Mouse (Mus musculus): ENCODE measurements around the gene Pcsk4. TPM values are rescaled to one million over a fixed set of nuclear protein-coding genes. Genes with fewer than 3 reads are reported as not detected.

Gene Pcsk4
- polyA plus RNA-seq, 1 experiment from 2014 or later: 8.5 TPM

DNA sequence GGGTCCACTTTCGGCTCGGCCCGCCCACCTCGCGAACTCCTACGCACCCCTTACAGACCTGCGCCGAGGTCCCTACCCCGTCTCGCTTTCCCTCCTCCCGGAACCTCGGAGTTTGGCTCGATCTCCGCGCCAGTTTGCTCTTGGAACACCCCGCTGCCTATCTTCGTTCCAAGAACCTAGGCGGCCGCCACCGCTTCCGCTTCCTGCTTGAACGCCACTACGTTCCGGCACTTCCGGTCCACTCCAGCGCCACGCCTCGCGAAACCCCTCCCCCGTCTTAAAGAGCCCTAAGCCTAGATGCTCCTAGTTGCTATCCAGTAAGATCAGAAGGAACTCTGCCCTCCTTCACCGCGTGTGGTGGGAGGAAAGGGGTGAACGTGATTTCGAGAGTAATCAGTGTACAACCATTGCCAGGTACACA, 8.9 kb downstream of the Pcsk4 start, which contains the start of gene 2310011J03Rik:
2310011J03Rik (minus strand) TSS at position 198 of the 421 bp plus-strand sequence.
- WGBS: under 1% methylated on average over 34 of the region's 34 CpGs
- peak within 1 kb of the TSS; percentile 78 for H3K4me3 ChIP-seq (ENCODE audit: low read length)
- peak within 1 kb of the TSS; percentile 75 for H3K9ac ChIP-seq (ENCODE audit: low read depth, low read length)
- H3K4me1 ChIP-seq (ENCODE audit: control insufficient read depth, insufficient read depth, low read depth, low read length): peaks cover 19% of the 10 kb centered on the region
- peak within 1 kb of the TSS; percentile 98 for H3K4me2 ChIP-seq (ENCODE audit: low read length)
- peak; percentile 65 for ATAC-seq
- no peaks in the 10 kb centered on the region for H3K27me3 ChIP-seq (replicated peaks; ENCODE audit: control insufficient read depth, insufficient read depth, low read length)
- peak within 1 kb of the TSS; percentile 75 for H3K27ac ChIP-seq (ENCODE audit: low read depth, low read length)
- peaks cover 24% of the 10 kb centered on the region for H3K36me3 ChIP-seq (ENCODE audit: control insufficient read depth, insufficient read depth, low read length)
- H3K9me3 ChIP-seq (ENCODE audit: control insufficient read depth, low read length): no peaks in the 10 kb centered on the region

DNA sequence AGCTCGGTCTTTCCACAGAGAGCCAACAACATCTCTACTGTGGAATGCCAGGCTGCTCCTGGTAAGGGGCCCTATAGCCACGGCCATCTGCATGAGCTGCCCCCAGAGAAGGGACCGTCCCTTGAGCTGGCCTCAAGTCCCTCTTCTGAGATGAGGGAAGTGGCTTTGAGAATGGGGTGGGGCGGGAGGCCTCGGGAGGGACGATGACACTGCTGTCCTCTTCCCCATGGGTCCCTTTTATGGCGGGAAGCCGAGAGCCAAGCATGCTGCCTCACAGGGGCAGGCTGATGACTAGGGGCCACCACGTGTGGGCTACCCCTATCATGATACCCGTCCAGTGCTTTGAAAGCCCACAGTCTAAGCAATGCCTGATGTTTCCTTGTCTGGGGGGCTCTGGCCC, 12.3 kb downstream of the Pcsk4 start:
- Histone ChIP-seq H3K27me3 (replicated peaks; ENCODE audit: control insufficient read depth, insufficient read depth, low read length) (no peaks in the 10 kb centered on the region), H3K4me3 (ENCODE audit: low read length) (no peak overlapping the region), H3K36me3 (ENCODE audit: control insufficient read depth, insufficient read depth, low read length) (peaks cover 56% of the 10 kb centered on the region), H3K9ac (ENCODE audit: low read depth, low read length) (no peak overlapping the region), H3K27ac (ENCODE audit: low read depth, low read length) (no peak overlapping the region), H3K4me1 (ENCODE audit: control insufficient read depth, insufficient read depth, low read depth, low read length) (peaks cover 13% of the 10 kb centered on the region), H3K4me2 (ENCODE audit: low read length) (no peak overlapping the region), H3K9me3 (ENCODE audit: control insufficient read depth, low read length) (no peaks in the 10 kb centered on the region)
- no peak for ATAC-seq
- WGBS: 53% methylated on average over 9 of the region's 10 CpGs

DNA sequence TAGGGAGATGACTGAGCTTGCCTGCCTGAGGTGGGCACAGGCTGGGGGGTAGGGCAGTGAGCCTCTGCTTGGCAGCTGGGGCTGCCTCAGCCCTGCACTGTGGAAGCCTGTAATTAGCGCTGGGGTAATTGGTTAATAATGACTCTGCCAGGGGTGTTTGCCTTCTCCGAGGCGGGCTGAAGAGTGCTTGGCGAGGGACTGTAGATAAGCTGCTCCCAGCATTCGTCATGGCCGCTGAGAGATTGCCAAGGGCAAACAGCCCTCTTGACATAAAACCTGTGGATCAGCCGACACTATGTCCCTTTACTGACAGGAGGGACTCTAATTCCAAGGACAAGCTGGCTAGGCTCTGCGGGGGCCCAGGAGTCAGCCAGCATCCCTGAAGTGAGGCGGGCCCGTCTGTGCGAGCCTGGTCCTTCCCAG, 12.9 kb downstream of the Pcsk4 start:
- H3K36me3 ChIP-seq (ENCODE audit: control insufficient read depth, insufficient read depth, low read length): peaks cover 63% of the 10 kb centered on the region
- no peaks in the 10 kb centered on the region for H3K9me3 ChIP-seq (ENCODE audit: control insufficient read depth, low read length)
- ATAC-seq: no peak
- no peak overlapping the region for H3K9ac ChIP-seq (ENCODE audit: low read depth, low read length)
- H3K4me3 ChIP-seq (ENCODE audit: low read length): no peak overlapping the region
- WGBS: 28% methylated on average over 11 of the region's 11 CpGs
- H3K27me3 ChIP-seq (replicated peaks; ENCODE audit: control insufficient read depth, insufficient read depth, low read length): no peaks in the 10 kb centered on the region
- H3K4me2 ChIP-seq (ENCODE audit: low read length): no peak overlapping the region
- peak overlapping the region; percentile 54 for H3K27ac ChIP-seq (ENCODE audit: low read depth, low read length)
- peaks cover 13% of the 10 kb centered on the region for H3K4me1 ChIP-seq (ENCODE audit: control insufficient read depth, insufficient read depth, low read depth, low read length)

DNA sequence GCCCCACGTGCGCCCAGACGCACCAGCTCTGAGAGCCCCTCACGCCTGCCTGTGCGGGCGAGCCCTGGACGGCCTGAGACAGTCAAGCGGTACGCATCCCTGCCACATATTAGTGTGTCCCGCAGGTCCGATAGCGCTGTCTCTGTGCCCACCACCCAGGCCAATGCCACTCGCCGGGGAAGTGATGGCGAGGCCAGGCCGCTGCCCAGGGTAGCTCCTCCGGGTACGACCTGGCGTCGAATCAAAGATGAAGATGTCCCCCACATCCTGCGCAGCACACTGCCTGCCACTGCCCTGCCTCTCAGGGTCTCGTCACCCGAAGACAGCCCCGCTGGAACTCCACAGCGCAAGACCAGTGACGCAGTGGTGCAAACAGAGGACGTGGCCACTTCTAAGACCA, 14.0 kb downstream of the Pcsk4 start:
- Histone ChIP-seq H3K4me1 (ENCODE audit: control insufficient read depth, insufficient read depth, low read depth, low read length) (peaks cover 13% of the 10 kb centered on the region), H3K9ac (ENCODE audit: low read depth, low read length) (no peak overlapping the region), H3K27me3 (replicated peaks; ENCODE audit: control insufficient read depth, insufficient read depth, low read length) (no peaks in the 10 kb centered on the region), H3K9me3 (ENCODE audit: control insufficient read depth, low read length) (no peaks in the 10 kb centered on the region), H3K36me3 (ENCODE audit: control insufficient read depth, insufficient read depth, low read length) (peaks cover 73% of the 10 kb centered on the region), H3K4me2 (ENCODE audit: low read length) (no peak overlapping the region), H3K27ac (ENCODE audit: low read depth, low read length) (no peak overlapping the region), H3K4me3 (ENCODE audit: low read length) (no peak overlapping the region)
- ATAC-seq: no peak
- WGBS: 55% methylated on average over 27 of the region's 27 CpGs

DNA sequence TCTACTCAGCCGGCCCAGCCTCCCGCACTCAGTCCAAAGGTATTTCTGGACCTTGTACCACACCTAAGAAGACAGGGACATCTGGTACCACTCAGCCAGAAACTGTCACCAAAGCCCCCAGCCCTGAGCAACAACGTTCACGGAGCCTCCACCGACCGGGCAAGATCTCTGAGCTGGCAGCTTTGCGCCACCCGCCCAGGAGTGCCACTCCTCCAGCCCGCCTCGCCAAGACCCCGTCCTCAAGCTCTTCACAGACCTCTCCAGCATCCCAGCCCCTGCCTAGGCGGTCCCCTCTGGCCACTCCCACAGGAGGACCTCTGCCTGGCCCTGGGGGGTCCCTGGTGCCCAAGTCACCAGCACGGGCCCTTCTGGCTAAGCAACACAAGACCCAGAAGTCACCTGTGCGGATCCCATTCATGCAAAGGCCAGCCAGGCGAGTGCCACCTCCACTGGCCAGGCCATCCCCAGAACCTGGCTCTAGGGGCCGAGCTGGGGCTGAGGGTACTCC, 14.8 kb downstream of the Pcsk4 start:
- Histone ChIP-seq H3K4me3 (ENCODE audit: low read length) (no peak overlapping the region), H3K4me2 (ENCODE audit: low read length) (no peak overlapping the region), H3K27ac (ENCODE audit: low read depth, low read length) (no peak overlapping the region), H3K9ac (ENCODE audit: low read depth, low read length) (no peak overlapping the region), H3K9me3 (ENCODE audit: control insufficient read depth, low read length) (no peaks in the 10 kb centered on the region), H3K36me3 (ENCODE audit: control insufficient read depth, insufficient read depth, low read length) (peaks cover 76% of the 10 kb centered on the region), H3K27me3 (replicated peaks; ENCODE audit: control insufficient read depth, insufficient read depth, low read length) (no peaks in the 10 kb centered on the region), H3K4me1 (ENCODE audit: control insufficient read depth, insufficient read depth, low read depth, low read length) (peaks cover 8% of the 10 kb centered on the region)
- no peak for ATAC-seq
- WGBS: 57% methylated on average over 16 of the region's 16 CpGs

DNA sequence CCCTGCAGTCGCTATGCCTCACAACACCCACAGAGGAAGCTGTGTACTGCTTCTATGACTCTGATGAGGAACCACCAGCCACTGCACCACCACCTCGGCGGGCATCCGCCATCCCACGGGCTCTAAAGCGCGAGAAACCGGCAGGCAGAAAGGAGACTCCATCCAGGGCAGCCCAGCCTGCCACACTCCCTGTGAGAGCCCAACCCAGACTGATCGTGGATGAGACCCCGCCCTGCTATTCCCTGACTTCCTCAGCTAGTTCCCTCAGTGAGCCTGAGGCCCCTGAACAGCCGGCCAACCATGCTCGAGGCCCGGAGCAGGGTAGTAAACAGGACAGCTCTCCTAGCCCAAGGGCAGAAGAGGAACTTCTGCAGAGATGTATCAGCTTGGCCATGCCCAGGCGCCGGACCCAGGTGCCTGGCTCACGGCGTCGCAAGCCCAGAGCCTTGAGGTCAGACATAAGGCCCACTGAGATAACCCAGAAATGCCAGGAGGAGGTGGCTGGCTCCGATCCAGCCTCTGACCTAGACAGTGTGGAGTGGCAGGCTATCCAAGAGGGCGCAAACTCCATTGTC, 15.6 kb downstream of the Pcsk4 start:
- Histone ChIP-seq H3K36me3 (ENCODE audit: control insufficient read depth, insufficient read depth, low read length) (peaks cover 84% of the 10 kb centered on the region), H3K27ac (ENCODE audit: low read depth, low read length) (no peak overlapping the region), H3K9ac (ENCODE audit: low read depth, low read length) (peak overlapping the region; percentile 11; the same call in 1 of the 2 replicates), H3K4me1 (ENCODE audit: control insufficient read depth, insufficient read depth, low read depth, low read length) (peaks cover 4% of the 10 kb centered on the region; the same call in 1 of the 2 replicates), H3K4me2 (ENCODE audit: low read length) (no peak overlapping the region), H3K9me3 (ENCODE audit: control insufficient read depth, low read length) (no peaks in the 10 kb centered on the region), H3K27me3 (replicated peaks; ENCODE audit: control insufficient read depth, insufficient read depth, low read length) (no peaks in the 10 kb centered on the region), H3K4me3 (ENCODE audit: low read length) (no peak overlapping the region)
- no peak for ATAC-seq
- 54% methylated on average over 20 of the region's 20 CpGs for WGBS

DNA sequence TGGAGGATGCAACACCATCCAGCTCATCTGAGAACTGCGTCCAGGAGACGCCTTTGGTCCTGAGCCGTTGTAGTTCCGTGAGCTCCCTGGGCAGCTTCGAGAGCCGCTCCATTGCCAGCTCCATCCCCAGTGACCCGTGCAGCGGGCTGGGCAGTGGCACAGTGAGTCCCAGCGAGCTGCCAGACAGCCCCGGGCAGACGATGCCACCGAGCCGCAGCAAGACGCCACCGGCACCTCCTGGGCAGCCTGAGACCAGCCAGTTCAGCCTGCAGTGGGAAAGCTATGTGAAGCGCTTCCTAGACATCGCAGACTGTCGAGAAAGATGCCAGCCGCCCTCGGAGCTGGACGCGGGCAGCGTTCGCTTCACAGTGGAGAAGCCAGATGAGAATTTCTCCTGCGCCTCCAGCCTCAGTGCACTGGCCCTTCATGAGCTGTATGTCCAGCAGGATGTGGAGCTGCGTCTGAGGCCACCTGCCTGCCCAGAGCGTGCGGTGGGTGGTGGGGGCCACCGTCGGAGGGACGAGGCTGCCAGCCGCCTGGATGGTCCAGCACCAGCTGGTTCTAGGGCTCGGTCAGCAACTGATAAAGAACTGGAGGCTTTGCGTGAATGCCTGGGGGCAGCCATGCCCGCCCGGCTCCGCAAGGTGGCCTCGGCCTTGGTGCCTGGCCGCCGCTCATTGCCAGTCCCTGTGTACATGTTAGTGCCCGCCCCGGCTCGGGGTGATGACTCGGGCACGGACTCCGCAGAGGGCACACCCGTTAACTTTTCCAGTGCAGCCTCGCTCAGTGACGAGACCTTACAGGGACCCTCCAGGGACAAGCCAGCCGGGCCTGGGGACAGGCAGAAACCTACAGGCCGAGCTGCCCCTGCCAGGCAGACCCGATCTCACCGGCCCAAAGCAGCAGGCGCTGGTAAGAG, 16.5 kb downstream of the Pcsk4 start:
- peaks cover 91% of the 10 kb centered on the region for H3K36me3 ChIP-seq (ENCODE audit: control insufficient read depth, insufficient read depth, low read length)
- WGBS: 69% methylated on average over 53 of the region's 54 CpGs
- no peak overlapping the region for H3K27ac ChIP-seq (ENCODE audit: low read depth, low read length)
- no peaks in the 10 kb centered on the region for H3K27me3 ChIP-seq (replicated peaks; ENCODE audit: control insufficient read depth, insufficient read depth, low read length)
- H3K9me3 ChIP-seq (ENCODE audit: control insufficient read depth, low read length): no peaks in the 10 kb centered on the region
- ATAC-seq: no peak
- H3K4me1 ChIP-seq (ENCODE audit: control insufficient read depth, insufficient read depth, low read depth, low read length): peaks cover 4% of the 10 kb centered on the region; the same call in 1 of the 2 replicates
- no peak overlapping the region; the same call in 1 of the 2 replicates for H3K4me3 ChIP-seq (ENCODE audit: low read length)
- H3K9ac ChIP-seq (ENCODE audit: low read depth, low read length): 0 out of 2 replicates have a peak overlapping the region, but pooled peaks have one; percentile 13
- H3K4me2 ChIP-seq (ENCODE audit: low read length): no peak overlapping the region

DNA sequence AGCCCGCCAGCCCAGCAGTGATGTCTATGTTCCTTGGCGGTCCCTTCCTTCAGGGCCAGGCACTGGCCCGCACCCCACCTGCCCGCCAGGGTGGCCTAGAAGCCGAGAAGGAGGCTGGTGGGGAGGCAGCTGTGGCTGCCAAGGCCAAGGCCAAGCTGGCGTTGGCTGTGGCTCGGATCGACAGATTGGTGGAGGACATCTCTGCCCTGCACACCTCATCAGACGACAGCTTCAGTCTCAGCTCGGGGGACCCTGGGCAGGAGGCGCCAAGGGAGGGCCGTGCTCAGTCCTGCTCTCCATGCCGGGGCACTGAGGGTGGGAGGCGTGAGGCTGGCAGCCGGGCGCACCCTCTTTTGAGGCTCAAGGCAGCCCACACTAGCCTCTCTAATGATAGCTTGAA, 17.7 kb downstream of the Pcsk4 start:
- ATAC-seq: no peak
- 80% methylated on average over 16 of the region's 16 CpGs for WGBS
- peaks cover 4% of the 10 kb centered on the region; the same call in 1 of the 2 replicates for H3K4me1 ChIP-seq (ENCODE audit: control insufficient read depth, insufficient read depth, low read depth, low read length)
- H3K4me2 ChIP-seq (ENCODE audit: low read length): no peak overlapping the region
- H3K4me3 ChIP-seq (ENCODE audit: low read length): no peak overlapping the region
- no peaks in the 10 kb centered on the region for H3K9me3 ChIP-seq (ENCODE audit: control insufficient read depth, low read length)
- no peaks in the 10 kb centered on the region for H3K27me3 ChIP-seq (replicated peaks; ENCODE audit: control insufficient read depth, insufficient read depth, low read length)
- no peak overlapping the region for H3K27ac ChIP-seq (ENCODE audit: low read depth, low read length)
- H3K36me3 ChIP-seq (ENCODE audit: control insufficient read depth, insufficient read depth, low read length): peaks cover 92% of the 10 kb centered on the region
- H3K9ac ChIP-seq (ENCODE audit: low read depth, low read length): no peak overlapping the region

DNA sequence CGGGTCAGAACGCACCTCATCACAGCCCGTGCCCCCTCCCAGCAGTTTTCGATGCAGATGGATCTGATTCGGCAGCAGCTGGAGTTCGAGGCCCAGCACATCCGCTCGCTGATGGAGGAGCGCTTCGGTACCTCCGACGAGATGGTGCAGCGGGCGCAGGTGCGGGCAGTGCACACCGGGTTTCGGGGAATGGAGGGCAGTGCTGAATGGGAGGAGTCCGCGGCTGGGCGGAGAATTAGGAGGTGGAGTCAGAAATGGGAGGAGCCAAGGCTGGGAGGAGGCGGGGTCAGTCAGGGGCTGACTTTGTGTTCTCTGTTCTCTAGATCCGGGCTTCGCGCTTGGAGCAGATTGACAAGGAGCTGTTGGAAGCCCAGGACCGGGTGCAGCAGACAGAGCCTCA, 24.4 kb downstream of the Pcsk4 start:
- 28% methylated on average over 25 of the region's 25 CpGs for WGBS
- peak overlapping the region; percentile 31 for H3K4me2 ChIP-seq (ENCODE audit: low read length)
- H3K9me3 ChIP-seq (ENCODE audit: control insufficient read depth, low read length): no peaks in the 10 kb centered on the region
- no peak for ATAC-seq
- no peak overlapping the region for H3K27ac ChIP-seq (ENCODE audit: low read depth, low read length)
- H3K4me3 ChIP-seq (ENCODE audit: low read length): no peak overlapping the region
- H3K36me3 ChIP-seq (ENCODE audit: control insufficient read depth, insufficient read depth, low read length): peaks cover 50% of the 10 kb centered on the region
- peaks cover 36% of the 10 kb centered on the region for H3K4me1 ChIP-seq (ENCODE audit: control insufficient read depth, insufficient read depth, low read depth, low read length)
- peak overlapping the region; percentile 45; the same call in 1 of the 2 replicates for H3K9ac ChIP-seq (ENCODE audit: low read depth, low read length)
- H3K27me3 ChIP-seq (replicated peaks; ENCODE audit: control insufficient read depth, insufficient read depth, low read length): no peaks in the 10 kb centered on the region
